Mouse (Mus musculus) heart, embryonic 15.5 days (tissue): ENCODE results near the gene Ccnl1. TPM values are rescaled to one million over a fixed set of nuclear protein-coding genes. Genes with fewer than 3 reads are reported as not detected.

ENCODE experiments used
- ATAC-seq: fragments of 200-750 bp; cut with Nextera tagmentation; replicated peaks from 2 replicates; pipeline ENCODE4 v1.8.0; 2017; ENCODE audit warnings: low read depth, moderate TSS enrichment; ENCODE audit not compliant: insufficient number of reproducible peaks, insufficient read depth, low FRiP score
- H3K27ac ChIP-seq: fragments of 300-500 bp; sonication (generic); 2 replicates; pipeline ENCODE4 v1.5.1; 2015; ENCODE audit warnings: mild to moderate bottlenecking, inconsistent platforms
- H3K27me3 ChIP-seq: fragments of 300-500 bp; sonication (generic); 2 replicates; pipeline ENCODE4 v1.6.1; 2015; ENCODE audit warnings: inconsistent platforms
- H3K36me3 ChIP-seq: fragments of 300-500 bp; sonication (generic); 2 replicates; pipeline ENCODE4 v1.6.1; 2015; ENCODE audit warnings: mild to moderate bottlenecking, inconsistent platforms
- H3K4me1 ChIP-seq: fragments of 300-500 bp; sonication (generic); replicated peaks from 2 replicates; pipeline ENCODE4 v1.6.1; 2015; ENCODE audit warnings: inconsistent platforms
- H3K4me2 ChIP-seq: fragments of 300-500 bp; sonication (generic); 2 replicates; pipeline ENCODE4 v1.6.1; 2015; ENCODE audit warnings: inconsistent platforms, mild to moderate bottlenecking, moderate library complexity
- H3K4me3 ChIP-seq: fragments of 300-500 bp; sonication (generic); 2 replicates; pipeline ENCODE4 v1.5.1; 2015; ENCODE audit warnings: mild to moderate bottlenecking, inconsistent platforms
- H3K9ac ChIP-seq: fragments of 300-500 bp; sonication (generic); 2 replicates; pipeline ENCODE4 v1.6.1; 2015; ENCODE audit warnings: mild to moderate bottlenecking, inconsistent platforms
- H3K9me3 ChIP-seq: fragments of 300-500 bp; sonication (generic); replicated peaks from 2 replicates; pipeline ENCODE4 v1.6.1; 2016; ENCODE audit warnings: inconsistent platforms
- WGBS: fragments of 180-500 bp; shearing (Covaris S2); methylation state at CpG from one replicate; pipeline ENCODE4 v1.1.7; 2015; ENCODE audit warnings: mixed read lengths; 5-methylcytosine and 5-hydroxymethylcytosine counted together
- polyA plus RNA-seq: library from polyadenylated mRNA; unstranded; fragments of >200 nt; fragmentation: Nextera tagmentation; extraction: Ambion mirVana; gene quantifications from 2 replicates; pipeline ENCODE4 v1.2.1, GENCODE M21; 2015

Ccnl1 gene
- polyA plus RNA-seq, 1 experiment from 2014 or later: 60.5 TPM

GRCm38 (mm10) chr3:65976296-65976695 is 18.2 kb upstream of the Ccnl1 start:
- H3K36me3 ChIP-seq: no peaks in the 10 kb centered on the region
- H3K27me3 ChIP-seq: no peaks in the 10 kb centered on the region
- H3K9me3 ChIP-seq: no peaks in the 10 kb centered on the region
- ATAC-seq: no peak
- peaks cover 9% of the 10 kb centered on the region; the same call in 1 of the 2 replicates for H3K4me1 ChIP-seq
- H3K9ac ChIP-seq: no peak overlapping the region
- no peak overlapping the region for H3K4me3 ChIP-seq
- 0 out of 2 replicates have a peak overlapping the region, but pooled peaks have one; percentile 13 for H3K27ac ChIP-seq
- WGBS: 44% methylated on average over 3 of the region's 3 CpGs
- no peak overlapping the region for H3K4me2 ChIP-seq

- H3K27ac ChIP-seq: peak overlapping the region; percentile 100
- H3K4me2 ChIP-seq: peak overlapping the region; percentile 68
- H3K4me3 ChIP-seq: peak overlapping the region; percentile 77
- no peaks in the 10 kb centered on the region for H3K27me3 ChIP-seq
- peaks cover 9% of the 10 kb centered on the region; the same call in 1 of the 2 replicates for H3K4me1 ChIP-seq
- WGBS: 8% methylated on average over 5 of the region's 5 CpGs
- ATAC-seq: no peak
- H3K9ac ChIP-seq: peak overlapping the region; percentile 78
- H3K9me3 ChIP-seq: no peaks in the 10 kb centered on the region
- H3K36me3 ChIP-seq: no peaks in the 10 kb centered on the region
Measured at GRCm38 (mm10) chr3:65975317-65975716, 17.3 kb upstream of the Ccnl1 start.

- ATAC-seq: peak; percentile 96
- under 1% methylated on average over 43 of the region's 43 CpGs for WGBS
- H3K4me1 ChIP-seq: peaks cover 9% of the 10 kb centered on the region; the same call in 1 of the 2 replicates
Measured at GRCm38 (mm10) chr3:65974232-65975058, 16.4 kb upstream of the Ccnl1 start.

GRCm38 (mm10) chr3:65973501-65974231 is 15.6 kb upstream of the Ccnl1 start:
- Histone ChIP-seq H3K4me1 (peaks cover 9% of the 10 kb centered on the region; the same call in 1 of the 2 replicates), H3K36me3 (no peaks in the 10 kb centered on the region), H3K27ac (peak overlapping the region; percentile 100), H3K27me3 (no peaks in the 10 kb centered on the region), H3K9me3 (no peaks in the 10 kb centered on the region), H3K4me2 (peak overlapping the region; percentile 68), H3K4me3 (peak overlapping the region; percentile 77), H3K9ac (peak overlapping the region; percentile 78)
- ATAC-seq: no peak
- WGBS: 20% methylated on average over 8 of the region's 8 CpGs

More at GRCm38 (mm10) chr3:65974232-65975058, 16.4 kb upstream of the Ccnl1 start:
- H3K27me3 ChIP-seq: no peaks in the 10 kb centered on the region
- no peaks in the 10 kb centered on the region for H3K36me3 ChIP-seq
- peak overlapping the region; percentile 68 for H3K4me2 ChIP-seq
- H3K9ac ChIP-seq: peak overlapping the region; percentile 78
- peak overlapping the region; percentile 100 for H3K27ac ChIP-seq
- H3K9me3 ChIP-seq: no peaks in the 10 kb centered on the region
- H3K4me3 ChIP-seq: peak overlapping the region; percentile 77

- no peaks in the 10 kb centered on the region for H3K36me3 ChIP-seq
- no peak overlapping the region for H3K4me3 ChIP-seq
- no peaks in the 10 kb centered on the region for H3K27me3 ChIP-seq
- H3K9me3 ChIP-seq: no peaks in the 10 kb centered on the region
- H3K4me2 ChIP-seq: no peak overlapping the region
- ATAC-seq: no peak
- H3K27ac ChIP-seq: no peak overlapping the region
- peaks cover 2% of the 10 kb centered on the region; the same call in 1 of the 2 replicates for H3K4me1 ChIP-seq
- H3K9ac ChIP-seq: no peak overlapping the region
- 82% methylated on average over 3 of the region's 3 CpGs for WGBS
Measured at GRCm38 (mm10) chr3:65969196-65969595, 11.1 kb upstream of the Ccnl1 start.

- Histone ChIP-seq H3K27me3 (no peaks in the 10 kb centered on the region), H3K4me2 (no peak overlapping the region), H3K4me1 (no peaks in the 10 kb centered on the region), H3K27ac (no peak overlapping the region), H3K36me3 (no peaks in the 10 kb centered on the region), H3K4me3 (no peak overlapping the region), H3K9me3 (no peaks in the 10 kb centered on the region), H3K9ac (no peak overlapping the region)
- 95% methylated on average over 1 of the region's 1 CpGs for WGBS
- no peak for ATAC-seq
Measured at GRCm38 (mm10) chr3:65966360-65966759, 8.3 kb upstream of the Ccnl1 start.

- 65% methylated on average over 4 of the region's 4 CpGs for WGBS
- ATAC-seq: no peak
Measured at GRCm38 (mm10) chr3:65962270-65962930, 4.4 kb upstream of the Ccnl1 start.

GRCm38 (mm10) chr3:65960291-65960945 is 2.4 kb upstream of the Ccnl1 start:
- no peak overlapping the region for H3K4me3 ChIP-seq
- 86% methylated on average over 5 of the region's 5 CpGs for WGBS
- no peak overlapping the region for H3K27ac ChIP-seq

More at GRCm38 (mm10) chr3:65962270-65962930, 4.4 kb upstream of the Ccnl1 start:
- no peak overlapping the region for H3K4me3 ChIP-seq
- no peaks in the 10 kb centered on the region for H3K9me3 ChIP-seq
- no peaks in the 10 kb centered on the region for H3K27me3 ChIP-seq
- no peak overlapping the region for H3K4me2 ChIP-seq
- no peak overlapping the region for H3K27ac ChIP-seq
- H3K9ac ChIP-seq: no peak overlapping the region
- H3K36me3 ChIP-seq: no peaks in the 10 kb centered on the region
- peaks cover 9% of the 10 kb centered on the region for H3K4me1 ChIP-seq

GRCm38 (mm10) chr3:65959416-65960001 is 1.5 kb upstream of the Ccnl1 start:
- no peaks in the 10 kb centered on the region for H3K9me3 ChIP-seq
- no peaks in the 10 kb centered on the region for H3K27me3 ChIP-seq
- peak overlapping the region; percentile 98; the same call in 1 of the 2 replicates for H3K4me3 ChIP-seq
- H3K27ac ChIP-seq: 0 out of 2 replicates have a peak overlapping the region, but pooled peaks have one; percentile 100
- peak overlapping the region; percentile 99 for H3K9ac ChIP-seq
- 82% methylated on average over 3 of the region's 3 CpGs for WGBS
- H3K4me2 ChIP-seq: peak overlapping the region; percentile 59
- no peak for ATAC-seq
- peaks cover 8% of the 10 kb centered on the region for H3K36me3 ChIP-seq
- H3K4me1 ChIP-seq: peaks cover 25% of the 10 kb centered on the region

More at GRCm38 (mm10) chr3:65960291-65960945, 2.4 kb upstream of the Ccnl1 start:
- ATAC-seq: no peak
- no peaks in the 10 kb centered on the region for H3K27me3 ChIP-seq
- H3K4me1 ChIP-seq: peaks cover 22% of the 10 kb centered on the region
- no peak overlapping the region for H3K4me2 ChIP-seq
- H3K36me3 ChIP-seq: peaks cover 5% of the 10 kb centered on the region
- no peaks in the 10 kb centered on the region for H3K9me3 ChIP-seq
- H3K9ac ChIP-seq: no peak overlapping the region

GRCm38 (mm10) chr3:65958840-65959185 is 764 bp upstream of the Ccnl1 start:
- H3K27me3 ChIP-seq: no peaks in the 10 kb centered on the region
- no peak for ATAC-seq
- peak overlapping the region; percentile 59 for H3K4me2 ChIP-seq
- H3K4me1 ChIP-seq: peaks cover 29% of the 10 kb centered on the region
- peak overlapping the region; percentile 98 for H3K4me3 ChIP-seq
- no peaks in the 10 kb centered on the region for H3K9me3 ChIP-seq
- H3K36me3 ChIP-seq: peaks cover 12% of the 10 kb centered on the region
- peak overlapping the region; percentile 99 for H3K9ac ChIP-seq
- WGBS: 12% methylated on average over 9 of the region's 9 CpGs
- peak overlapping the region; percentile 100 for H3K27ac ChIP-seq
